Mouse (Mus musculus) gastrocnemius, postnatal 4 days (tissue): ENCODE results near the gene Pnlip. TPM values are rescaled to one million over a fixed set of nuclear protein-coding genes. Genes with fewer than 3 reads are reported as not detected.

Experiments used
- DNase-seq, 2 experiments: peaks; one replicate each; pipeline ENCODE4 v3.0.0; 2021 to 2022; ENCODE audit warnings: low spot score in 2 of 2, mixed read lengths in 2 of 2
- long read RNA-seq, 2 experiments: library from polyadenylated mRNA; stranded (forward); transcript quantifications; one replicate each; pipeline ENCODE4 v2.0.0; 2021
- total RNA-seq, 2 experiments: library from RNA; stranded (reverse); gene quantifications; 2 replicates each; pipeline ENCODE4 v1.2.3; 2021

Pnlip gene
- not detected for total RNA-seq
- long read RNA-seq, experiment 1 = 0 reads
- long read RNA-seq, experiment 2 = 0 reads

DNA sequence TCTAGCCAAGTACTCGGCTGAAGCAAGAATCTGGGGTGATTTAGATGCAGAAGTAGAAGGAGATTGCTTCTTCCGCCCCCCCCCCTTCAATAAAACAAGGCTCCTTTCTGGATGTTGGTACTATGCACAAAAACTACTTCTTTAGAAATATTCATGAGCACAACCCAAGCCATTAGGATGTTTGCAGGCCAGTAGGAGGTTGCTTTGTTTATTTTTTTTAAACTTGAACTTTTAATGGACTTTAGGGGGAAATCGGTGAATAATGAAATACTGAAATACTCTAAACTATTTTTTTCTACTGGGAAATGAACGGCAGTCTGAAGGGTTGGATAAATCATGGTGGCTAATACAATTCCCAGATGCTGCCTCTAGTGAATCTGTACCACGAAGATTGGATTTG, at the start of gene Pnlip:
Gene Pnlip, plus strand, starts transcription at position 301 of the 400 bp plus-strand sequence.
- DNase-seq = no peak

DNA sequence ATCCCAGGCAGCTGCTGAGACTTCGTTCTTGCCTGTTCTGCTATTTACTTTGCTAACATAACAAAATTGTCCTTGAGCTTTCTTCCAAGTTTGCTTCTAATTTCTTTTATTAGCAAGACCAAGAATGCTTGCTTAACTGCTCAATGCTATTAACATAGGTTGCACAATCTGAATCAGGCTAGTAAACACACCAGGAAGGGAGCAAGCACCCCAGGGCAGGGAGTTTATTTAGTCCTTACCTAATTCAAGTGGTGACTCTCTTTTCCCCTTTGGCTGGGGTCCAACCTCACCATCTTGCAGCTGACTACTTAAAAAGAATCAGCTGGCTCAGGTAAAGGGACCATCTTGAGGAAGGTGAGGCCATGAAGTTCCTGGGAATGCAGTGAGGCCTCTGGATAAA, 42.6 kb upstream of the Pnlip start:
- no peak for DNase-seq

DNA sequence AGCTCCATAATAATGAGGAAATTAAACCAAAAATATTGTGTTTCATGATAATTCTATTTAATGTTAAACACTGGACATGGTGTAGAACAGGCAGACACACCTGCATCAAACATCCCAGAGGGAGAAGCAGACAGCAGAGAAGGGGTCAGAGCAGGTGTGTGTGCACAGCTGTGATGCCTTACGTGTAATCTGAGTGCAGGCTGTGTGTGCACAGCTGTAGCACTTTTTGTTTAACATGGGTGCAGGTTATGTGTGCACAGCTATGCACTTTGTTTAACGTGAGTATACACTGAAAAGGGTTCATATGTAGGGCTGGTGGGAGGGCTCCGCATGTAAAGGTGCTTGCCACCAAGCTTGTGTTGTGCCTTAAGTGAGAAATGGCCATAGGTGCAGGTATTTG, 39.6 kb upstream of the Pnlip start:
- DNase-seq = no peak

- DNase-seq = no peak
Measured at GRCm38 (mm10) chr19:58616606-58617005, 35.7 kb upstream of the Pnlip start.

DNA sequence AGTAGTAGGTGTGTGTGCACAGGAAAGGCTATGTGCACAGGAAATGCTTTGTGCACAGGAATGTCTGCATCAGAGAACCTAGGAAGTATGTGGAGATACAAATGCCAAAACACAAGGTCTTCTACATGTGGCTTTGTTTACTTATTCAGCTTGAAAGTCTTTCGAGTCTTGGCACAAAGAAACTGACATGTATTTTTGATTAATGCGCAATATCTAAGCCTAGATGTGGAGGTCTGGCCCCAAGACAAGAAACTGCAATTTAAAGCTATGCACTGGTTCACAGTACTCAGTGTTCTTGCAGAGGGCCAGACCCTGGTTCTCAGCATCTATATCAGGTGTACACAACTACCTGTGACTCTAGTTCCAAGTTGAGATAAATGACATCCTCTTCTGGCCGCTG, 31.6 kb upstream of the Pnlip start:
- DNase-seq = no peak

DNA sequence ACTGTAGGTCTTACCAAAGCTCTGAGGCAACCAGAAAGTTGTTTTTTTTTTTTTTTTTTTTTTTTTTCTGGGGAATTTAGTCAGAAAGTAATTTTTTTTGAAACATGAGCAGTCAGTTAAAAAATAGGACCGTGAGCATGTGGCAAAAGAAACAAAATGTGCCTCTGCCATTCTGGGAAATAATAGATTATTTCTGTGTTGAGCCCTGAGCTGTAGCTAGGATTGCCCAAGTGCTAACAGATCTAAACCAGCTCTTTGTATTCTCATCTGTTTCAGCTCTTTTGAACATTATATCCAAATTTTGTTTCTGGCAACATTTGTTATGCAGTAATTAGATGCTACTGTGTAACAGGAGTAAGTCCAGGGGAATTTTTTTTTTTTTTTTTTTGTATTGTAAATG, 30.7 kb upstream of the Pnlip start:
- no peak for DNase-seq

DNA sequence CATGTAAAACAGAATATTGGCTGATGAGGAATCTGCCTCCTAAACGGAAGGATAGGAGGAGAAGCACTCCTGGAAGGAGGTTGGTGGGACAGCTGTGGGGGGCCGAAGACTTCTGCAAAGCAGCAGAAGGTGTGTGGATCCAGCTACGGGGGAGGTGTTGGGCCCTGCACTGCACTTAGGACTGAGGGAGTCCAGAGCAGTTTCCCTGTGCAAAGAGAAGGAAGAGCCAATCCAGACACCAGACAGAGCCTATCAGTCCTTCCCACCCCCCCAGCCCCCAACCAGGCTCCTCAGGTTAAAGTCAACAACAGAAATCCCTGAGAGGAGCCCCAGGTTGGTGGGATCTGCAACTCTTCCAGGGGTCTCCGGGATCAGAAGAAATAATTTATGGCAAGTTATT, 27.5 kb upstream of the Pnlip start:
- no peak for DNase-seq

- no peak for DNase-seq
Measured at GRCm38 (mm10) chr19:58625254-58625947, 26.9 kb upstream of the Pnlip start.

DNA sequence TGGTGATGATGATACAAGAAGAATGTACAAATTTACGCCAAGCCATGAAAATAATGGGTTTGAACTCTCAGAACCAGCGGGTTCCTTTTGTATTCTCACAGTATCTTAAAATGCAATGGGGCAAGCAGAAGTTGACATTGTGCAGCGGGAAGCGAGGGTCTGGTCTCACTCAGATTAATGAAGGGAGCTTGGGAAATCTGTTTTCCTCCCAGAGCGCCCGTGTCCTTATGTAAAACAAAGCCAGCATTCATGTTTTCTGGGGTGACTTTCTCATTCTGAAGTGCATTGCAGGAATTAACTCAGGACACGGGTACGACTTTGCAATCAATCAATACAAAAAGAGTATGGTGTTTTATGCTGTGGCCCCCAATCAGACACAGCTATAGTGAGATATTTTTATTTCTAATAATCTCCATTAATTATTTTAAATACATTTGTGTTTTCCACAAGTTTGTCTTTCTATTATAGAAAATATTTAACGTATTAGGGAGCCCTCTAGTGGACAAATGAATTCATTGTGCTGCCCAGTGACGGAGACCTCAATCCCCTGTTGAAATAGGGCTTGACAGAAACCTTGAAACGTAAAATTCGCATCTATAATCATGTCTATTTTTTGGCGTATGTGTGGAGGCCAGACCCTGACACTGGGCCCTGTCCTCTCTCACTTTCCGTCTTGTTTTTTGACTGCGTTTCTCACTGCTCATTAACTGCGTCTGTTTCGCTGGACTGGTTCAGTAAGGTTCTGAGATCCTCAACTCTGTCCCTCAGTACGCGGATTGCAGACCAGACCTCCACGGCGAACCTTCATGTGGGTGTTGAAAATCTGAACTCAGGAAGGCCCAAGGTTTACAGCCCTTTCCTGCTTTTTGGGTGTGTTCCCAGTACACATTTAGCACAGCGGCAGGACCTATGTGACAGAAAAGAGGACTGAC, 24.6 kb upstream of the Pnlip start:
- no peak for DNase-seq

DNA sequence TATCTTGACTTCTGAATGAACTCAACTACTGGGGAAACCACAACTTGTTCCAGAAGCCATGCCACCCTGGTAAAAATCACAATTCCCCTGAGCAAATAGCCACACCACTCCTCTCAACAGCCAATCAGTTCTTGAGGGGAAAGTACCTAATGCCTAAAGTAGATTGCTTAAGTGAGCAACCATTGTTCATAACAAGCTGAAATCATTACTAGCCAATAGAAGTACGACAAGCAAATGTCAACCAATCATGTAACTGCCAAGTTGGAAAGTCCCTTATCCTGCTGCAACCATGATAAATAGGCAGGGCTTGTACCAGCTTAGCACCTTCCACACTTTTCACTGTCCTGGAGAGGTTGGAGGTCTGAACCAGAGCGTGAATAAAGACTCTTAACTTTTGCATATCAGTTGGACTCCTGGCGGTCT, 22.9 kb upstream of the Pnlip start:
- no peak for DNase-seq

DNA sequence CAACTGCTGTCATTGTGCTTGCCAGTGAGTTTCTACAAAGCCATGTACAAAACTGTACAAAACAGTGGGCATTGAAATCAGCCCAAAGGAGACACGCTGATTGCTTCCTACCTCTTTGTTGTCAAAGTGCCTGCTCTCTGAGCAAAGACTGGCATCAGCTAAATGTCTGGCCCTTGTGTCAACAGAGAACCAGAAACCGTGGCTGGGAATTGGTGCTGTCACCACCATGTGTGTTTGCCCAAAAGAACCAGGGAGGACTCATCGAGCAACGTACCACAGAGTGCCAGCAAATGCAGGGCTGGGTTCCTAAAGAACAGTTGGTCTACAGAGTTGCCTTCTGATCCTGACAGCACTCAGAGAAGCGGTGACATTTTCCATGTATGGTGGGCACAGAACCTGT, 2.3 kb upstream of the Pnlip start:
- no peak for DNase-seq

DNA sequence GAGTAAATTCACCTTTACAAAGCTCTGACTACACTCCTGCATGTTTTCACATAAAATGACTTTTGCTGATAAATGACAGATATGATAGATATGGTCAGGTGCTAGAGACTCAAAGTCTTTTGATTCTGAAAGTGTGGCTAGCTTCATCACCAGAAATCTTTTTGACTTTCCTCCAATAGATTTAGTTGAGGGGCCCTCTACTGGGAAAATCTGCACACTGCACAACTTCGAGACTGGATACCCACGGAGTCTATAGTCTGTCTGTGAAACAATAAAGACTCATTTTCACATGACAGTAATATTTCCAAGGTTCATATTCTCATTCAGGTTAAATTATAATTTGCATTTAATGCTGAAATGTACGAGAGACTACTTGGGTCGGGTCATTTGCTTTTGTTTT, 9.8 kb downstream of the Pnlip start:
- DNase-seq = no peak

DNA sequence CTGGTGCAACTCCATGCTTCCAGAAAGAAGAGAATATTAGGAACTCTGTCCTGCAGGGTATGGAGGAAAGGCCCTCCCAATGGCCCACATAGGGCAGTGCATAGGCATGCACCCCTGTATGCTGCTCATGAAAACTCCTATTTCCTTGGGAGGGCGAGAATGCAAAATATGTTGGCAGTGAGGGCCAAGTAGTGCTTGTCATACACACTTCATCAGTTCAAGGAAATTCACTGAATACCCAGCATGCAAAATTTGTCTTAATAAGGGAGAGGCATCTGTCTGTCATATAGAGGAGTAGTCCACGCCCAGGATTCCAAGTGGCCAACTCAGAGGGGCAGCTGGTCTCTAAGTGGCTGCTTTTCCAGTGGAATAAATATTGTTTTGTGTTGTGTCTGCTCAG, 11.0 kb downstream of the Pnlip start:
- no peak for DNase-seq

DNA sequence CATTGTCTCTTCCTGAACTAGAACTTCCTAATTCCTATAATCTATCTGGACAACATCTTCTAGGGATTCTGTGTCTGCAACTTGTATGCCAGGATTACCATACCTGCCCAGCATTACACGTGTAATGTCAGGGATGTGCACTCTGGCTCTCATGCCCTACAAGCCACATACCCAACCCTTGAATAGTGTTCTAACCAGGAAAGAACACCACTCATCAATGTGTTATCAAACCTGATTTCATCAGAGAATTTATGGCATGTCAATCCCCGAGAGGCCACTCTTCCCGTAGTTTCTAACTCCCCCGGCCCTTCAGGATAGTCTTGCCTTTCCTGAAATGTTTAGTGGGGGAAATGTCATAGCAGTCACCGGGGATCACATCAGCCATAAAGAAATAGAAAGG, 12.6 kb downstream of the Pnlip start:
- DNase-seq = no peak

DNA sequence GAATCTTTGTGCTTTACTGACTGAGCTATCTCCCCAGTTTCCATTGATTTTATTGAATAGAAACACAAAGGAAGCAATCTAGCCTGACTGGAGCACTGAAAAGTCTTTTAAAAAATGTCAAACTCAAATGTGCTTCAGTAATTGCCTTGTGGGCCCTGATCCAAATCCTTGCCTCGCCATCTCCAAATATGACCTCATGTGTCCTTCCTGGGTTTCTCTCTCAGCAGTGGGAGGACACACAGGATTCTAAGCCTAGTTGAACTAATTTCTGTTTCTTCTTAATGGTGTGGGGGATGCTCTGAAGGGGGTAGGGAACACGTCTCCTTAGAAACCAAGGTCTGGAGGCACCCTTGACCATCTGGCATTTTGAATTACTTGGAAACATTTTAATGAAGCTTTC, 22.3 kb downstream of the Pnlip start:
- peak in 1 of 2 experiments; percentile 42 for DNase-seq

GRCm38 (mm10) chr19:58677117-58677516, 24.8 kb downstream of the Pnlip start:
- DNase-seq = no peak

DNA sequence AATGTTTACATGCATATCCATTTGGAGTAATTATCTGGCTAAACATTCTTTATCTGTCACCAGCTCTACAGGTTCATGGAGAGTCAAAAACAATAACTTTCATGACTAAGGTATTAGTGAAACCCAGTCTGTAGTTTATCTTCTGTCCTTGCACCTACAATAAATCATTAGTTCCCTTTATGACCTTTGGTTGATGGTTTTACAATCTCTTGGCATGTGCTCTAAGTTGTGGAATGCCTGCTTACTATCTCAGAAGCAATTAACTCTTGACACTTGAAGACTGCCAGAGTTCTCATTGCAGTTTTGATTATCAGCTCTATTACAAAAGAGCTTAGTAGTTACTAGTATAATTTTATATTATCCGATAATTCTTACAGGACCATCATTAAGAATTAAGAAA, 36.6 kb downstream of the Pnlip start:
- no peak for DNase-seq

DNA sequence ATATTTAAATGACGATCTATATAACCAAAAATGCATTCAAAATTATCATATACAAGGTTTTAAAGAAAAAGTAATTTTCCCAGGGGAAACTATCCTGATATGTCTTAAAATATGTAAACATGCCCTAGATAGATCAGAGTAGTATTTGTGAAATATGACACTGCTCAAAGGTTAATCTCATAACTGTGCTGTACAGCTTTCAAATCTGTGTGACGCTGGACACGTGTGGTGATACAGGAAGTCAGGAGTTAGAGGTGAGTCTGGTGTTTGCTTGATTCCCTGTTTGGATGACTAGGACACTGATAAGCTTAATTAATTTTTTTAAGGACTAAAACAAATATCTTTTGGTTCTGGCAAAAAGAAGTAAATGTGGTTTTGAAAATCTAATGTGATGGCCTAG, 43.0 kb downstream of the Pnlip start:
- DNase-seq = no peak

- DNase-seq = no peak
Measured at GRCm38 (mm10) chr19:58696235-58696634, 43.9 kb downstream of the Pnlip start.

- no peak for DNase-seq
Measured at GRCm38 (mm10) chr19:58704556-58704955, 52.3 kb downstream of the Pnlip start.

DNA sequence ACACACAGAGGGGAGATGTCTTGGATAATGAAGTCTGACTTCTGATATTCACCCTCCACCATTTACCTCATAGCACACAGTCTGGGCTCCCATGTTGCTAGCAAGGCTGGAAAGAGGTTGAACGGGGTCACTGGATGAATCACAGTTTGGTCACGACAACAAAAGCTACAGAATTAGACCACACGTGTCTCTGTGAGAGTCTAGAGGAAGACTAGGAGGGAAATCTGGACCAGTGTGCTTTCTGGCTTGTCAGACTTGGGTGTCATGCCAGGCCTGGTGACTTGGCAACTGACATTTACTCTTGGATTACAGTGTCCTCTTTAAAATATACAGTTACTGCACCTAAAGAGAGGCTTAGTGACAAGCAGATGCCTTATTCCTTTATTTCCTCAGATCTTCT, 56.3 kb downstream of the Pnlip start:
- no peak for DNase-seq

- no peak for DNase-seq
Measured at GRCm38 (mm10) chr19:58717925-58718324, 65.6 kb downstream of the Pnlip start.
